Mouse (Mus musculus): ENCODE results near the gene Zfp36. TPM values are rescaled to one million over a fixed set of nuclear protein-coding genes. Genes with fewer than 3 reads are reported as not detected.

Gene Zfp36
- polyA plus RNA-seq, 2 experiments = 12.3 to 16.0 TPM

DNA sequence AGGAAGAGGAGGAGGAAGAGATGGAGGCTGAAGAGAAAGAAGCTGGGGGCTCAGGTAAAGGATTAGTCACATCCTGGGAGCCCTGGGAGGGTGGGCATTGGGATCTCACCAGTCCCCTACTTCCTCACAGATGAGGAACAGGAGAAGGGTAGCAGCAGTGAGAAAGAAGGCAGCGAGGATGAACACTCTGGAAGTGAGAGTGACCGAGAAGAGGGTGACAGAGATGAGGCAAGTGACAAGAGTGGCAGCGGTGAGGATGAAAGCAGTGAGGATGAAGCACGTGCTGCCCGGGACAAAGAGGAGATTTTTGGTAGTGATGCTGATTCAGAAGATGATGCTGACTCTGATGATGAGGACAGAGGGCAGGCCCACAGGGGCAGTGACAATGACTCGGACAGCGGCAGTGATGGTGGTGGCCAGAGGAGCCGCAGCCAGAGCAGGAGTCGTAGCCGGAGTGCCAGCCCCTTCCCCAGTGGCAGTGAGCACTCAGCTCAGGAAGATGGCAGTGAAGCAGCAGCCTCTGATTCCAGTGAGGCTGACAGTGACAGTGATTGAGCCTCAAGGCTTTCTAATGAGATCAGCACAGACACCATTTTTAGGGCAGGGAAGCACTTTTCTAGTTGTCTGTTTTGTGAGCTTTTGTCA is 18.8 kb upstream of the Zfp36 start:
- H3K9ac ChIP-seq (ENCODE audit: low read depth, low read length, severe bottlenecking) = no peak overlapping the region
- H3K27ac ChIP-seq (replicated peaks; ENCODE audit: low read depth, low read length) = no peak overlapping the region
- TF ChIP-seq POLR2A (IDR thresholded peaks at IDR 0.05; ENCODE audit: borderline replicate concordance, extremely low read depth, insufficient read depth, insufficient read length) = no peak
- no peak overlapping the region for H3K4me2 ChIP-seq (replicated peaks; ENCODE audit: low read depth, low read length, severe bottlenecking)
- DNase-seq (ENCODE audit: low spot score) (no peak), ATAC-seq (ENCODE audit: low FRiP score, low read depth) (no peak)
- peaks cover 91% of the 10 kb centered on the region for H3K36me3 ChIP-seq (ENCODE audit: control insufficient read depth, insufficient read depth, low read length)
- H3K4me3 ChIP-seq (replicated peaks; ENCODE audit: low read length) = no peak overlapping the region
- no peaks in the 10 kb centered on the region; the same call in 1 of the 2 replicates for H3K4me1 ChIP-seq (ENCODE audit: control insufficient read depth, insufficient read depth, low read length)
- no peaks in the 10 kb centered on the region for H3K9me3 ChIP-seq (ENCODE audit: control insufficient read depth, low read length)
- H3K27me3 ChIP-seq (ENCODE audit: control insufficient read depth, insufficient read depth, low read length) = no peaks in the 10 kb centered on the region
- 83% methylated on average over 10 of the region's 10 CpGs for WGBS

GRCm38 (mm10) chr7:28398000-28398399 is 17.9 kb upstream of the Zfp36 start:
- Histone ChIP-seq H3K9me3 (ENCODE audit: control insufficient read depth, low read length) (no peaks in the 10 kb centered on the region), H3K4me3 (replicated peaks; ENCODE audit: low read length) (no peak overlapping the region), H3K4me1 (ENCODE audit: control insufficient read depth, insufficient read depth, low read length) (peaks cover 4% of the 10 kb centered on the region), H3K36me3 (ENCODE audit: control insufficient read depth, insufficient read depth, low read length) (peaks cover 82% of the 10 kb centered on the region), H3K4me2 (replicated peaks; ENCODE audit: low read depth, low read length, severe bottlenecking) (no peak overlapping the region), H3K9ac (ENCODE audit: low read depth, low read length, severe bottlenecking) (no peak overlapping the region), H3K27ac (replicated peaks; ENCODE audit: low read depth, low read length) (no peak overlapping the region), H3K27me3 (ENCODE audit: control insufficient read depth, insufficient read depth, low read length) (no peaks in the 10 kb centered on the region)
- no peak for ATAC-seq (ENCODE audit: low FRiP score, low read depth)
- peak; percentile 41 for DNase-seq (ENCODE audit: low spot score)
- no peak for TF ChIP-seq POLR2A (IDR thresholded peaks at IDR 0.05; ENCODE audit: borderline replicate concordance, extremely low read depth, insufficient read depth, insufficient read length)
- WGBS = 67% methylated on average over 3 of the region's 3 CpGs

DNA sequence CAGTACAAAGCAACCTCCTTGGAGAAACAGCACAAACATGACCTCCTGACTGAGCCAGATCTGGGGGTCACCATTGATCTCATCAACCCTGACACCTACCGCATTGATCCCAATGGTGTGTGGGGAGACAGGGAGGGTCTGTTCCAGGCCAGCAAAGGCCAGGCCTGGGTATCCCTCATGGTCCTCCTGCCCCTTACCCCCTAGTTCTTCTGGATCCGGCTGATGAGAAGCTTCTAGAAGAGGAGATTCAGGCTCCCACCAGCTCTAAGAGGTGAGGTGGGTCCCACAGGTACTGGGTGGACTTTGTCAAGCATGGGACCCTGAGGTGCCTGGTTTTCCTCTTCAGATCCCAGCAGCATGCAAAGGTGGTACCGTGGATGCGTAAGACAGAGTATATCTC is 15.4 kb upstream of the Zfp36 start:
- no peak overlapping the region for H3K27ac ChIP-seq (replicated peaks; ENCODE audit: low read depth, low read length)
- peaks cover 8% of the 10 kb centered on the region for H3K4me1 ChIP-seq (ENCODE audit: control insufficient read depth, insufficient read depth, low read length)
- no peak for TF ChIP-seq POLR2A (IDR thresholded peaks at IDR 0.05; ENCODE audit: borderline replicate concordance, extremely low read depth, insufficient read depth, insufficient read length)
- H3K4me2 ChIP-seq (replicated peaks; ENCODE audit: low read depth, low read length, severe bottlenecking) = no peak overlapping the region
- no peak overlapping the region for H3K4me3 ChIP-seq (replicated peaks; ENCODE audit: low read length)
- H3K27me3 ChIP-seq (ENCODE audit: control insufficient read depth, insufficient read depth, low read length) = no peaks in the 10 kb centered on the region
- ATAC-seq (ENCODE audit: low FRiP score, low read depth) = no peak
- DNase-seq (ENCODE audit: low spot score) = no peak
- no peaks in the 10 kb centered on the region for H3K9me3 ChIP-seq (ENCODE audit: control insufficient read depth, low read length)
- 91% methylated on average over 4 of the region's 4 CpGs for WGBS
- H3K36me3 ChIP-seq (ENCODE audit: control insufficient read depth, insufficient read depth, low read length) = peaks cover 62% of the 10 kb centered on the region
- no peak overlapping the region for H3K9ac ChIP-seq (ENCODE audit: low read depth, low read length, severe bottlenecking)

GRCm38 (mm10) chr7:28393272-28393951 is 13.4 kb upstream of the Zfp36 start:
- Histone ChIP-seq H3K36me3 (ENCODE audit: control insufficient read depth, insufficient read depth, low read length) (peaks cover 61% of the 10 kb centered on the region), H3K4me3 (replicated peaks; ENCODE audit: low read length) (peak overlapping the region; percentile 91), H3K4me1 (ENCODE audit: control insufficient read depth, insufficient read depth, low read length) (peaks cover 8% of the 10 kb centered on the region), H3K9ac (ENCODE audit: low read depth, low read length, severe bottlenecking) (peak overlapping the region; percentile 80), H3K27ac (replicated peaks; ENCODE audit: low read depth, low read length) (peak overlapping the region; percentile 44), H3K4me2 (replicated peaks; ENCODE audit: low read depth, low read length, severe bottlenecking) (peak overlapping the region; percentile 91), H3K27me3 (ENCODE audit: control insufficient read depth, insufficient read depth, low read length) (no peaks in the 10 kb centered on the region), H3K9me3 (ENCODE audit: control insufficient read depth, low read length) (no peaks in the 10 kb centered on the region)
- DNase-seq (ENCODE audit: low spot score) = no peak
- WGBS = 5% methylated on average over 19 of the region's 22 CpGs
- no peak for ATAC-seq (ENCODE audit: low FRiP score, low read depth)
- no peak for TF ChIP-seq POLR2A (IDR thresholded peaks at IDR 0.05; ENCODE audit: borderline replicate concordance, extremely low read depth, insufficient read depth, insufficient read length)

- under 1% methylated on average over 58 of the region's 58 CpGs for WGBS
- Histone ChIP-seq H3K27ac (replicated peaks; ENCODE audit: low read depth, low read length) (peak within 1 kb of the TSS; percentile 44), H3K36me3 (ENCODE audit: control insufficient read depth, insufficient read depth, low read length) (peaks cover 61% of the 10 kb centered on the region)
Measured at GRCm38 (mm10) chr7:28392429-28393271, 12.6 kb upstream of the Zfp36 start, which contains the start of the genes Med29 and Paf1. TSS of gene Med29 (minus strand) at chr7:28392708. TSS of gene Paf1 (plus strand) at chr7:28392951.

More at GRCm38 (mm10) chr7:28392429-28393271, 12.6 kb upstream of the Zfp36 start, which contains the start of the genes Med29 and Paf1:
- TF ChIP-seq POLR2A (IDR thresholded peaks at IDR 0.05; ENCODE audit: borderline replicate concordance, extremely low read depth, insufficient read depth, insufficient read length) = peak; percentile 66; the same call in 1 of the 2 replicates
- H3K27me3 ChIP-seq (ENCODE audit: control insufficient read depth, insufficient read depth, low read length) = no peaks in the 10 kb centered on the region
- H3K4me3 ChIP-seq (replicated peaks; ENCODE audit: low read length) = peak within 1 kb of the TSS; percentile 91
- DNase-seq (ENCODE audit: low spot score) (peak; percentile 99), ATAC-seq (ENCODE audit: low FRiP score, low read depth) (peak; percentile 98)
- H3K4me1 ChIP-seq (ENCODE audit: control insufficient read depth, insufficient read depth, low read length) = peaks cover 8% of the 10 kb centered on the region
- no peaks in the 10 kb centered on the region for H3K9me3 ChIP-seq (ENCODE audit: control insufficient read depth, low read length)
- H3K4me2 ChIP-seq (replicated peaks; ENCODE audit: low read depth, low read length, severe bottlenecking) = peak within 1 kb of the TSS; percentile 91
- peak within 1 kb of the TSS; percentile 80 for H3K9ac ChIP-seq (ENCODE audit: low read depth, low read length, severe bottlenecking)

Measured in limb, embryonic 14.5 days (tissue).